Mouse (Mus musculus) layer of hippocampus, adult 8-10 months (tissue): Measurements from ENCODE around the gene Nmi. TPM values are rescaled to one million over a fixed set of nuclear protein-coding genes. Genes with fewer than 3 reads are reported as not detected.

Source experiments
- DNase-seq, 2 experiments: peaks; one replicate each; pipeline ENCODE4 v3.0.0; 2022; ENCODE audit warnings: low spot score in 2 of 2
- total RNA-seq, 4 experiments: library from RNA; stranded (reverse); gene quantifications; 2 replicates each; pipeline ENCODE4 v1.2.4; 2022

Gene Nmi
- total RNA-seq, 4 experiments from 2014 or later: 2.7 to 4.8 (median 4.1) TPM

- DNase-seq: no peak
Measured at GRCm38 (mm10) chr2:51945812-51946211, 27.5 kb downstream of the Nmi start.

DNA sequence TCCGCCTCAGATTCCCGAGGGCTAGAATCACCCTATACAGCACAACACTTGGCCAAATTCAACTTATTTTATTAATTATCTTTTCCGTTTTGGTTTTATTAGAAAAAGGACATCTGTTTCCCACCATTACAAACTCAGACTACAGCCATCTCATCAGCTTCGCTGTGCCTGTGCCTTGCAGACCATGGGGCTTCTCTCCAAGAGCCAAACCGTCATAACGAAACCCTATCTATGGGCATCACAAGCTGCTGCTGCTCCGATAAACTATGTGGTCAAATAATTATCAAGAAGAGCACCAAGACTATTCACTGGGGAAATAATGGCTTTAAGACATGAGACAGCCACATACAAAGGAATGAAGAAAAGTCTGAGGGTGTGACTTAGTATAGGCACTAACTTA, 31.5 kb downstream of the Nmi start:
- DNase-seq: no peak

DNA sequence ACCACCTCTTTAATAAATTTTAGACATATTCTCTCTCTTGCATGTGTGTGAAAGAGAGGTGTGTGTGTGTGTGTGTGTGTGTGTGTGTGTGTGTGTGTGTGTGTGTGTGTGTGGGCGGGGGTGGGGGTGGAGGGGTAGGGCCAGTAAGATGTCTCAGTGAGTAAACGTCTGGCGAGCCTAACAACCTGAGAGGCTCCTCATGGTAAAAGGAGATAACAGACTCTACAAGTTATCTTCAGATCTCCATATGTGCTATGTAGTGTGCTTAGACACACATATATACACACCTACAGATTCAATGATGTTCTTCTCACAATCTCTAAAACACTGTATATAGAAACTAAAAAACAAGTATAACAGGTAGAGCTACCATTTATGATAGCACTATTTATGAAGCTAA, 34.5 kb downstream of the Nmi start:
- DNase-seq: no peak

- no peak for DNase-seq
Measured at GRCm38 (mm10) chr2:51937004-51937403, 36.3 kb downstream of the Nmi start.

DNA sequence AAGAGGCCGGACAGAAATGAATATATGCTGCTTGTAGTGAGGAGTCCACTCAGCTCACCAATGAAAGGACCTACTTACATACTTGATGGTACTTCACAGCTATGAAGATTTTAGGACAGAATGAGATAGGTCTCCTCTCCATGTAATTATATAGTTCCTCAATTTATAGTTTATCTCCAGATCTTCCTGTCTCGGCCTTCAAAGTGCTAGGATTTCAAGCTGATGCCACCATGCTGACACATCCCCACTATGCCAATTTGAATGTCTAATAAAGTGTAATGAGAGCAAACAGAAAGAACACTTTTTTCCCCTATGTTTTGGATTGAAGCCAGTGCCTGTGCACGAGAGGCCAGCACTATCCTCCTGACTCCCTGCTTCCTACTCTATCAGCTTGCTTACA, 36.7 kb downstream of the Nmi start:
- DNase-seq: no peak

GRCm38 (mm10) chr2:51935921-51936320, 37.4 kb downstream of the Nmi start:
- DNase-seq: no peak

- DNase-seq: peak; percentile 49 to 55
Measured at GRCm38 (mm10) chr2:51934574-51935334, 38.5 kb downstream of the Nmi start, which contains the start of gene Rbm43. Rbm43 (minus strand) TSS chr2:51935163.

- no peak for DNase-seq
Measured at GRCm38 (mm10) chr2:51933341-51934134, 39.8 kb downstream of the Nmi start.

GRCm38 (mm10) chr2:51931241-51931640, 42.1 kb downstream of the Nmi start:
- DNase-seq: no peak

- DNase-seq: peak in 1 of 2 experiments; percentile 72
Measured at GRCm38 (mm10) chr2:51914944-51915680, 58.2 kb downstream of the Nmi start.

- DNase-seq: no peak
Measured at GRCm38 (mm10) chr2:51914532-51914931, 58.8 kb downstream of the Nmi start.

DNA sequence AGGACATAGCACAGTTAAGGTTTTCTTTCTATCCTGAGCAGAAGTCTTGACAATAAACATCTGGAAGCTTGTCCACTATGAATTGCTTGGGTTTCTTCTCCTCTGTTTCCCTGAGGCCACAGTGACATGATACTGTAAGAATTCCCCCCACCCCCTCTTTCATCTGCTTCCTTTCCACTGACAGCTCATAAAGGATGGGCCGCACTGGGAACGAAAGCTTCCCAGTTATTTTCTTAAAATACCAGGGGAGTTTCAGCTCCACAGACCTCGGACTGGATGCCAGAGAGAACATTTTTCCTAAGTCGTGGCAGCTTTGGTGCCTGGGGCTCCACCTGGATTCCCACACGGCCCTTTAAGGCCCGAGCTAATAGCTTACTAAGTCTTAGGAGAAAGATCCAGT, 60.6 kb downstream of the Nmi start:
- no peak for DNase-seq

GRCm38 (mm10) chr2:51911864-51912263, 61.4 kb downstream of the Nmi start:
- DNase-seq: no peak

- DNase-seq: no peak
Measured at GRCm38 (mm10) chr2:51907538-51908110, 65.7 kb downstream of the Nmi start.

DNA sequence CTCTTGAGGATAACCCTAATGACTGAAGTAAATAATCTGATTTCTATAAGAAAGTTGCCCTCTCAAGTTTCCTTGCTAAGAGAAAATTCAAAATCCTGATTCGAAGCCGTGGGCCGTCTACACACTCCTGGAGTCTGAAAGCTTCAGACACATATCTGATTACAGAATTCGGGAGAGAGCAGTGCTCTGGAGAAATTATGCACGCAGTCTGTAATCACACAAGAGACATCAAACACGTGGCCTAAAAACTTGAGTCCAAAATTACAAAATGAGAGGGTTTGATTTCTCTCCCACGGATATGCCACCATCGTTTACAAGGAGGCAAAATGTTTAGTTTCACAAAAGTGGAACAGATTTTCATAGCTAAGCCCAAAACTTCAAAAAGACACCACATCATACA, 67.7 kb downstream of the Nmi start:
- no peak for DNase-seq

Other genes starting within 250 kb of the Nmi start
- 10 to 100 TPM; 17.6 to 24.4 (median 22.5) TPM for gene Rbm43, start 38.3 kb downstream of the Nmi start, total RNA-seq
- gene Tnfaip6, start 64.5 kb upstream of the Nmi start, total RNA-seq: 10 to 100 TPM in 2 of 4 experiments, 1 to 10 TPM in 2; 9.5 to 13.3 (median 10.1) TPM
- 10 to 100 TPM; 24.3 to 27.6 (median 25.1) TPM for gene Rif1, start 99.3 kb upstream of the Nmi start, total RNA-seq